12 mouse cellular contexts compared by ENCODE assay signal in the genomic region with DNA sequence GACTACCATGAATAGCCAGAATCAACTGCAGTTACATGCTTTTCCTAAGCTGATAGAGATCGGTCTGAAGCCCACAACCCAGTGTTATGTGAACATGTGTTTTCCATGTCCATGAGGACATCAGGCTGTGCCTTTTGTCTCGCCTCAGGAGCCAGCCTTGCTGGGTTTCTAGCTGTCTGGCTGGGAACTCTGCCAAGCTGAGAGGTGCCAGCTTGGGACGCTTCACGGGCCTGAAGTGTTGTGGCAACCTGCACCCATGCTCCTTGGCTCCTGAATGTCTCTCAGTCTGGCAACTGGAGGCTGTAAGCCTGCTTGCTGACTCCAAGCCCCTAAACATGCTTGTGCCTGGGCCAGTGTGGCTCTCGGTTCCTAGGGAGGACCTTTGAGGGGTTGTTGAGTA. TPM values are rescaled to one million over a fixed set of nuclear protein-coding genes. Genes with fewer than 3 reads are reported as not detected.
DNase-seq lines count a peak whose midpoint lies in the region; ATAC-seq and TF ChIP-seq lines count a peak whose summit lies in the region.
"Had no signal": no experiment of that assay in that cellular context is flagged by ENCODE, and none has a peak within 500 bp of the region (broad histone marks: within the 10 kb centered on the region; RNA-seq: fewer than 3 reads in every experiment).

No protein-coding gene starts in this region.

- no peak overlapping the region for H3K4me2 ChIP-seq in forebrain, embryonic 13.5 days
- H3K4me2 ChIP-seq in forebrain, embryonic 12.5 days = no peak overlapping the region
- no peak overlapping the region for H3K4me2 ChIP-seq in midbrain, embryonic 14.5 days (ENCODE audit: low read length)
- no peak overlapping the region for H3K4me2 ChIP-seq in midbrain, embryonic 13.5 days (replicated peaks)
- H3K4me2 ChIP-seq in forebrain, postnatal 0 days (ENCODE audit: low read depth) = no peak overlapping the region
- no peak overlapping the region for H3K4me2 ChIP-seq in stomach, postnatal 0 days (replicated peaks; ENCODE audit: low read depth)
- H3K4me2 ChIP-seq: embryonic facial prominence, embryonic 15.5 days; neural tube, embryonic 13.5 days had no signal

- H3K27me3 ChIP-seq in forebrain, embryonic 13.5 days = no peaks in the 10 kb centered on the region
- no peaks in the 10 kb centered on the region for H3K27me3 ChIP-seq in forebrain, embryonic 12.5 days
- H3K27me3 ChIP-seq in midbrain, embryonic 14.5 days (ENCODE audit: control insufficient read depth, insufficient read depth, low read length) = no peaks in the 10 kb centered on the region
- no peaks in the 10 kb centered on the region for H3K27me3 ChIP-seq in midbrain, embryonic 13.5 days
- no peaks in the 10 kb centered on the region for H3K27me3 ChIP-seq in forebrain, postnatal 0 days (ENCODE audit: insufficient read depth, low read length)
- H3K27me3 ChIP-seq in stomach, postnatal 0 days (ENCODE audit: control insufficient read depth, insufficient read depth, low read length) = no peaks in the 10 kb centered on the region
- H3K27me3 ChIP-seq: embryonic facial prominence, embryonic 15.5 days; neural tube, embryonic 13.5 days had no signal

- H3K9me3 ChIP-seq in forebrain, embryonic 13.5 days (replicated peaks) = no peaks in the 10 kb centered on the region
- no peaks in the 10 kb centered on the region for H3K9me3 ChIP-seq in forebrain, embryonic 12.5 days
- no peaks in the 10 kb centered on the region for H3K9me3 ChIP-seq in midbrain, embryonic 14.5 days (ENCODE audit: control insufficient read depth, low read length)
- H3K9me3 ChIP-seq in midbrain, embryonic 13.5 days = no peaks in the 10 kb centered on the region
- no peaks in the 10 kb centered on the region for H3K9me3 ChIP-seq in forebrain, postnatal 0 days (ENCODE audit: low read length)
- no peaks in the 10 kb centered on the region for H3K9me3 ChIP-seq in stomach, postnatal 0 days (ENCODE audit: control insufficient read depth, low read length)
- H3K9me3 ChIP-seq: embryonic facial prominence, embryonic 15.5 days; neural tube, embryonic 13.5 days had no signal

- H3K36me3 ChIP-seq in forebrain, embryonic 13.5 days (ENCODE audit: poor library complexity, severe bottlenecking) = no peaks in the 10 kb centered on the region
- no peaks in the 10 kb centered on the region for H3K36me3 ChIP-seq in forebrain, embryonic 12.5 days (replicated peaks)
- H3K36me3 ChIP-seq in midbrain, embryonic 14.5 days (ENCODE audit: control insufficient read depth, insufficient read depth, low read length) = no peaks in the 10 kb centered on the region
- no peaks in the 10 kb centered on the region for H3K36me3 ChIP-seq in midbrain, embryonic 13.5 days
- no peaks in the 10 kb centered on the region for H3K36me3 ChIP-seq in forebrain, postnatal 0 days (ENCODE audit: insufficient read depth)
- no peaks in the 10 kb centered on the region for H3K36me3 ChIP-seq in stomach, postnatal 0 days (ENCODE audit: control insufficient read depth, insufficient read depth, low read length)
- H3K36me3 ChIP-seq: embryonic facial prominence, embryonic 15.5 days; neural tube, embryonic 13.5 days had no signal

- peak; percentile 50 for ATAC-seq in forebrain, embryonic 13.5 days
- ATAC-seq in forebrain, embryonic 12.5 days (ENCODE audit: low FRiP score) = no peak
- no peak for ATAC-seq in midbrain, embryonic 14.5 days (ENCODE audit: low FRiP score, low TSS enrichment)
- no peak for ATAC-seq in midbrain, embryonic 13.5 days
- peak; percentile 68 for ATAC-seq in forebrain, postnatal 0 days
- no peak for ATAC-seq in stomach, postnatal 0 days (ENCODE audit: low FRiP score, low TSS enrichment)
- ATAC-seq: liver, postnatal 0 days had no signal

- no peak overlapping the region for H3K9ac ChIP-seq in forebrain, embryonic 13.5 days
- no peak overlapping the region for H3K9ac ChIP-seq in forebrain, embryonic 12.5 days
- no peak overlapping the region for H3K9ac ChIP-seq in midbrain, embryonic 14.5 days (replicated peaks; ENCODE audit: low read length)
- no peak overlapping the region for H3K9ac ChIP-seq in midbrain, embryonic 13.5 days (replicated peaks)
- no peak overlapping the region for H3K9ac ChIP-seq in forebrain, postnatal 0 days
- no peak overlapping the region for H3K9ac ChIP-seq in stomach, postnatal 0 days (ENCODE audit: low read length)
- H3K9ac ChIP-seq: embryonic facial prominence, embryonic 15.5 days; liver, postnatal 0 days; neural tube, embryonic 13.5 days had no signal

- no peak for TF ChIP-seq EP300 in stomach, postnatal 0 days (optimal IDR thresholded peaks at IDR 0.05)

- peaks cover 33% of the 10 kb centered on the region for H3K4me1 ChIP-seq in forebrain, embryonic 13.5 days
- peaks cover 17% of the 10 kb centered on the region for H3K4me1 ChIP-seq in forebrain, embryonic 12.5 days
- no peaks in the 10 kb centered on the region for H3K4me1 ChIP-seq in midbrain, embryonic 14.5 days (ENCODE audit: control insufficient read depth, insufficient read depth, low read length)
- peaks cover 15% of the 10 kb centered on the region for H3K4me1 ChIP-seq in midbrain, embryonic 13.5 days (replicated peaks)
- H3K4me1 ChIP-seq in forebrain, postnatal 0 days (ENCODE audit: insufficient read depth) = no peaks in the 10 kb centered on the region
- no peaks in the 10 kb centered on the region for H3K4me1 ChIP-seq in stomach, postnatal 0 days (replicated peaks; ENCODE audit: control insufficient read depth, insufficient read depth)

- H3K4me3 ChIP-seq in forebrain, embryonic 13.5 days = no peak overlapping the region
- H3K4me3 ChIP-seq in forebrain, embryonic 12.5 days (replicated peaks) = no peak overlapping the region
- H3K4me3 ChIP-seq in midbrain, embryonic 14.5 days (replicated peaks; ENCODE audit: low read depth, low read length) = no peak overlapping the region
- H3K4me3 ChIP-seq in midbrain, embryonic 13.5 days (replicated peaks) = no peak overlapping the region
- H3K4me3 ChIP-seq in forebrain, postnatal 0 days (ENCODE audit: low read depth, low read length) = no peak overlapping the region
- no peak overlapping the region for H3K4me3 ChIP-seq in stomach, postnatal 0 days (ENCODE audit: low read depth, low read length)
- H3K4me3 ChIP-seq: embryonic facial prominence, embryonic 15.5 days; neural tube, embryonic 13.5 days had no signal

- H3K27ac ChIP-seq in forebrain, embryonic 13.5 days = peak overlapping the region; percentile 31; the same call in 1 of the 2 replicates
- no peak overlapping the region for H3K27ac ChIP-seq in forebrain, embryonic 12.5 days
- H3K27ac ChIP-seq in midbrain, embryonic 14.5 days (replicated peaks; ENCODE audit: low read depth, low read length) = no peak overlapping the region
- no peak overlapping the region for H3K27ac ChIP-seq in midbrain, embryonic 13.5 days
- no peak overlapping the region for H3K27ac ChIP-seq in forebrain, postnatal 0 days (ENCODE audit: low read depth, low read length)
- no peak overlapping the region for H3K27ac ChIP-seq in stomach, postnatal 0 days (replicated peaks)
- H3K27ac ChIP-seq: embryonic facial prominence, embryonic 15.5 days; kidney, postnatal 0 days; neural tube, embryonic 13.5 days had no signal

- peak; percentile 46 for DNase-seq in midbrain, embryonic 14.5 days
- peak; percentile 58 for DNase-seq in forebrain, postnatal 0 days
- DNase-seq in kidney, postnatal 14 days = peak; percentile 54
- DNase-seq in retina, postnatal 1 day = no peak
- DNase-seq in stomach, postnatal 0 days (ENCODE audit: low spot score) = no peak
- DNase-seq: liver, postnatal 0 days had no signal

- TF ChIP-seq CTCF in forebrain, postnatal 0 days (IDR thresholded peaks at IDR 0.05; ENCODE audit: low read depth) = no peak
- TF ChIP-seq CTCF in stomach, postnatal 0 days (IDR thresholded peaks at IDR 0.05; ENCODE audit: low read depth) = no peak

- 69% methylated on average over 5 of the region's 5 CpGs for WGBS in forebrain, embryonic 13.5 days
- 84% methylated on average over 5 of the region's 5 CpGs for WGBS in forebrain, embryonic 12.5 days
- WGBS in midbrain, embryonic 14.5 days = 69% methylated on average over 5 of the region's 5 CpGs
- WGBS in midbrain, embryonic 13.5 days = 83% methylated on average over 5 of the region's 5 CpGs
- 34% methylated on average over 5 of the region's 5 CpGs for WGBS in forebrain, postnatal 0 days
- 64% methylated on average over 5 of the region's 5 CpGs for WGBS in stomach, postnatal 0 days

RNA-seq across cellular contexts. Expression of gene 3110009E18Rik, which starts 21.6 kb away (rescaled TPM):
- polyA plus RNA-seq in forebrain, embryonic 13.5 days (2015; fragmentation: Nextera tagmentation; extraction: Ambion mirVana) = 24.8 and 29.7 TPM in 2 replicates
- polyA plus RNA-seq in forebrain, embryonic 12.5 days (2016; fragmentation: Nextera tagmentation; extraction: Ambion mirVana) = 23.7 and 30.2 TPM in 2 replicates
- 18.7 and 21.4 TPM in 2 replicates for polyA plus RNA-seq in midbrain, embryonic 14.5 days (2014; fragmentation: Nextera tagmentation; extraction: Ambion mirVana)
- 20.7 and 21.8 TPM in 2 replicates for polyA plus RNA-seq in midbrain, embryonic 13.5 days (2015; fragmentation: Nextera tagmentation; extraction: Ambion mirVana)
- 2.3 and 4.6 TPM in 2 replicates for total RNA-seq in forebrain, postnatal 0 days (2014; rRNA removed)
- polyA plus RNA-seq in forebrain, postnatal 0 days (2015; fragmentation: Nextera tagmentation; extraction: Ambion mirVana) = 16.7 and 24.2 TPM in 2 replicates
- 10.1 and 11.9 TPM in 2 replicates for polyA plus RNA-seq in stomach, postnatal 0 days (2015; fragmentation: Nextera tagmentation; extraction: Ambion mirVana)

RNA-seq across cellular contexts. Expression of gene Dbi, which starts 21.7 kb away (rescaled TPM):
- polyA plus RNA-seq in forebrain, embryonic 13.5 days (2015; fragmentation: Nextera tagmentation; extraction: Ambion mirVana) = 1,225 and 1,613 TPM in 2 replicates
- 921 and 969 TPM in 2 replicates for polyA plus RNA-seq in forebrain, embryonic 12.5 days (2016; fragmentation: Nextera tagmentation; extraction: Ambion mirVana)
- 759 and 1,068 TPM in 2 replicates for polyA plus RNA-seq in midbrain, embryonic 14.5 days (2014; fragmentation: Nextera tagmentation; extraction: Ambion mirVana)
- polyA plus RNA-seq in midbrain, embryonic 13.5 days (2015; fragmentation: Nextera tagmentation; extraction: Ambion mirVana) = 654 and 688 TPM in 2 replicates
- total RNA-seq in forebrain, postnatal 0 days (2014; rRNA removed) = 533 and 625 TPM in 2 replicates
- 1,729 and 1,732 TPM in 2 replicates for polyA plus RNA-seq in forebrain, postnatal 0 days (2015; fragmentation: Nextera tagmentation; extraction: Ambion mirVana)
- polyA plus RNA-seq in stomach, postnatal 0 days (2015; fragmentation: Nextera tagmentation; extraction: Ambion mirVana) = 1,663 and 1,741 TPM in 2 replicates

Comparison
In these comparisons a context has a peak if more than half of its experiments do, and no peak if none do; other contexts are left out.
1. ATAC-seq: peak in forebrain, embryonic 13.5 days (single experiment) and forebrain, postnatal 0 days (single experiment); none in forebrain, embryonic 12.5 days (single experiment), midbrain, embryonic 14.5 days (single experiment), midbrain, embryonic 13.5 days (single experiment) and stomach, postnatal 0 days (single experiment).
2. DNase-seq: peak in midbrain, embryonic 14.5 days (single experiment), forebrain, postnatal 0 days (single experiment) and kidney, postnatal 14 days (single experiment); none in retina, postnatal 1 day (single experiment) and stomach, postnatal 0 days (single experiment).